12 mouse cellular contexts compared by ENCODE assay signal in the genomic region with DNA sequence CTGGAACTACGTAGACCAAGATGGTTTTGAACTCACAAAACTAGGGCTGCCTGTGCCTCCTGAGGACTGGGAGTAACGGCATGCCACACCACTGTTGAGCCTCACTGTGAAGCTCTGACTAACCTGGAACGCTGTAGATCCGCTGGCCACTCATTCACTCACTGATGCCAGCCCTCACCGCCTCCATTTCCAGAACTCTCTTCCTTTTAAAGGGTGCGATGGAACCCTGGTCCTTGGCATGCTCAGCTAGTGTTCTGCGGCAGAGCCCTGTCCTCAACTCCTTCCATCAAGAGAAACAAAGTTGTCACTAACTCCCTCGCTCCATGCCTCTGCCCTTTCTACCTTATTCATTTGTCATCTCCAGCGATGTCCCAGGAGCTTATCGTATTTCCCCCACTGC. TPM values are rescaled to one million over a fixed set of nuclear protein-coding genes. Genes with fewer than 3 reads are reported as not detected.
"Had no signal": no experiment of that assay in that cellular context is flagged by ENCODE, and none has a peak within 500 bp of the region (broad histone marks: within the 10 kb centered on the region; RNA-seq: fewer than 3 reads in every experiment).

No protein-coding gene starts in this region.

- H3K27me3 ChIP-seq: limb, embryonic 13.5 days; midbrain, embryonic 12.5 days; neural tube, embryonic 13.5 days had no signal

- ATAC-seq: intestine, postnatal 0 days; midbrain, embryonic 16.5 days had no signal

- DNase-seq: kidney, adult 9 months; kidney, postnatal 36 days; thymus, postnatal 36 days had no signal

- H3K4me1 ChIP-seq: limb, embryonic 13.5 days; midbrain, embryonic 12.5 days; neural tube, embryonic 13.5 days had no signal

- H3K4me3 ChIP-seq: limb, embryonic 13.5 days; midbrain, embryonic 12.5 days; neural tube, embryonic 13.5 days had no signal

- H3K36me3 ChIP-seq: limb, embryonic 13.5 days; midbrain, embryonic 12.5 days had no signal

- H3K4me2 ChIP-seq: limb, embryonic 13.5 days; midbrain, embryonic 12.5 days; neural tube, embryonic 13.5 days had no signal

- H3K9ac ChIP-seq: limb, embryonic 13.5 days; liver, embryonic 14.5 days; midbrain, embryonic 12.5 days; neural tube, embryonic 13.5 days had no signal

- H3K27ac ChIP-seq: kidney, postnatal 0 days; limb, embryonic 13.5 days; liver, embryonic 14.5 days; midbrain, embryonic 12.5 days; neural tube, embryonic 13.5 days had no signal

- H3K9me3 ChIP-seq: limb, embryonic 13.5 days; midbrain, embryonic 12.5 days; neural tube, embryonic 13.5 days had no signal

RNA-seq across cellular contexts. Expression of a gene that starts 17.0 kb away (rescaled TPM):
- total RNA-seq: megakaryocyte-erythroid progenitor cell, adult 5-6 weeks had no signal

RNA-seq across cellular contexts. Expression of a gene that starts 57.6 kb away (rescaled TPM):
- total RNA-seq: liver, adult 2 months had no signal
- polyA plus RNA-seq: kidney, postnatal 0 days; liver, adult 2 months had no signal
